Mouse (Mus musculus) midbrain, postnatal 0 days (tissue): ENCODE measurements at regions not wholly inside any gene's neighbourhood (a gene's known extent, or its start where the extent isn't known, plus 50 kb on each side); places are given as distances from the start of the nearest gene placed in this dataset.
A peak's percentile ranks its signal among the peaks of the same experiment; 100 is the strongest.

Source experiments
- ATAC-seq: fragments of 200-750 bp; cut with Nextera tagmentation; 2 replicates; pipeline ENCODE4 v1.8.0; 2017; ENCODE audit warnings: moderate number of reproducible peaks, mild to moderate bottlenecking, moderate TSS enrichment, moderate library complexity; ENCODE audit not compliant: low FRiP score
- DNase-seq: peaks from one replicate; pipeline ENCODE4 v3.0.0-alpha.2; 2015; ENCODE audit warnings: low spot score
- H3K27ac ChIP-seq: fragments of 300-500 bp; sonication (generic); 2 replicates; pipeline ENCODE4 v1.5.1; 2014; ENCODE audit warnings: low read depth, mild to moderate bottlenecking, low read length, mixed read lengths
- H3K27me3 ChIP-seq: fragments of 300-500 bp; sonication (generic); 2 replicates; pipeline ENCODE4 v1.6.1; 2014; ENCODE audit warnings: low read length, control low read depth, mixed read lengths; ENCODE audit not compliant: insufficient read depth
- H3K36me3 ChIP-seq: fragments of 300-500 bp; sonication (generic); 2 replicates; pipeline ENCODE4 v1.6.1; 2014; ENCODE audit warnings: low read length, control low read depth, mixed read lengths; ENCODE audit not compliant: insufficient read depth
- H3K4me1 ChIP-seq: fragments of 300-500 bp; sonication (generic); 2 replicates; pipeline ENCODE4 v1.6.1; 2014; ENCODE audit warnings: mild to moderate bottlenecking, control low read depth, antibody characterized with exemption, low read length, mixed read lengths; ENCODE audit not compliant: insufficient read depth
- H3K4me2 ChIP-seq: fragments of 300-500 bp; sonication (generic); 2 replicates; pipeline ENCODE4 v1.6.1; 2014; ENCODE audit warnings: low read depth, mild to moderate bottlenecking, low read length, mixed read lengths; ENCODE audit not compliant: poor library complexity, severe bottlenecking
- H3K4me3 ChIP-seq: fragments of 300-500 bp; sonication (generic); 2 replicates; pipeline ENCODE4 v1.5.1; 2014; ENCODE audit warnings: low read depth, mild to moderate bottlenecking, low read length, moderate library complexity
- H3K9ac ChIP-seq: fragments of 300-500 bp; sonication (generic); replicated peaks from 2 replicates; pipeline ENCODE4 v1.6.1; 2014; ENCODE audit warnings: mild to moderate bottlenecking, low read length, moderate library complexity, mixed read lengths; ENCODE audit not compliant: poor library complexity, severe bottlenecking
- H3K9me3 ChIP-seq: fragments of 300-500 bp; sonication (generic); 2 replicates; pipeline ENCODE4 v1.6.1; 2016; ENCODE audit warnings: low read length, control low read depth
- CTCF ChIP-seq: IDR thresholded peaks from 2 replicates; pipeline ENCODE4 v1.5.1; 2016; ENCODE audit warnings: antibody characterized with exemption, mild to moderate bottlenecking
- WGBS: fragments of 180-500 bp; shearing (Covaris S2); extraction: QIAGEN DNeasy Blood & Tissue Kit; methylation state at CpG from one replicate; pipeline ENCODE4 v1.1.7; 2014; 5-methylcytosine and 5-hydroxymethylcytosine counted together

GRCm38 (mm10) chr16:12960885-12961284, 148.6 kb upstream of the Ercc4 start:
- H3K9ac ChIP-seq: no peak overlapping the region
- no peak overlapping the region for H3K4me3 ChIP-seq
- H3K4me1 ChIP-seq: no peaks in the 10 kb centered on the region
- no peaks in the 10 kb centered on the region for H3K9me3 ChIP-seq
- H3K27ac ChIP-seq: no peak overlapping the region
- no peak overlapping the region for H3K4me2 ChIP-seq
- no peaks in the 10 kb centered on the region for H3K36me3 ChIP-seq
- ATAC-seq (no peak), DNase-seq (no peak)
- 54% methylated on average over 5 of the region's 5 CpGs for WGBS
- no peaks in the 10 kb centered on the region for H3K27me3 ChIP-seq
- no peak for TF ChIP-seq CTCF

GRCm38 (mm10) chr16:12982681-12983080, 126.8 kb upstream of the Ercc4 start:
- Histone ChIP-seq H3K9me3 (no peaks in the 10 kb centered on the region), H3K4me3 (no peak overlapping the region), H3K27me3 (no peaks in the 10 kb centered on the region), H3K4me1 (no peaks in the 10 kb centered on the region), H3K36me3 (no peaks in the 10 kb centered on the region), H3K4me2 (no peak overlapping the region), H3K27ac (no peak overlapping the region), H3K9ac (no peak overlapping the region)
- DNase-seq (no peak), ATAC-seq (no peak)
- no peak for TF ChIP-seq CTCF
- 91% methylated on average over 1 of the region's 1 CpGs for whole genome bisulfite sequencing

GRCm38 (mm10) chr16:13001288-13001880, 108.1 kb upstream of the Ercc4 start:
- Histone ChIP-seq H3K9me3 (no peaks in the 10 kb centered on the region), H3K4me2 (no peak overlapping the region), H3K36me3 (no peaks in the 10 kb centered on the region), H3K27me3 (no peaks in the 10 kb centered on the region), H3K27ac (no peak overlapping the region), H3K4me1 (no peaks in the 10 kb centered on the region), H3K4me3 (no peak overlapping the region), H3K9ac (no peak overlapping the region)
- WGBS: 78% methylated on average over 1 of the region's 1 CpGs
- no peak for ATAC-seq
- DNase-seq: no peak
- TF ChIP-seq CTCF: no peak

GRCm38 (mm10) chr16:13012863-13013262, 96.6 kb upstream of the Ercc4 start:
- TF ChIP-seq CTCF: no peak
- Histone ChIP-seq H3K4me3 (no peak overlapping the region), H3K36me3 (no peaks in the 10 kb centered on the region), H3K27ac (no peak overlapping the region), H3K4me2 (no peak overlapping the region), H3K9ac (no peak overlapping the region), H3K9me3 (no peaks in the 10 kb centered on the region), H3K27me3 (no peaks in the 10 kb centered on the region), H3K4me1 (no peaks in the 10 kb centered on the region)
- ATAC-seq (no peak), DNase-seq (no peak)
- 91% methylated on average over 5 of the region's 5 CpGs for WGBS

GRCm38 (mm10) chr16:13013891-13014644, 95.4 kb upstream of the Ercc4 start:
- H3K4me1 ChIP-seq: no peaks in the 10 kb centered on the region
- no peak overlapping the region for H3K4me2 ChIP-seq
- H3K9ac ChIP-seq: no peak overlapping the region
- H3K36me3 ChIP-seq: no peaks in the 10 kb centered on the region
- no peaks in the 10 kb centered on the region for H3K27me3 ChIP-seq
- H3K9me3 ChIP-seq: no peaks in the 10 kb centered on the region
- ATAC-seq: no peak; the same call in 1 of the 2 replicates
- H3K4me3 ChIP-seq: no peak overlapping the region
- peak; percentile 16 for DNase-seq
- WGBS: 56% methylated on average over 10 of the region's 10 CpGs
- no peak for TF ChIP-seq CTCF
- no peak overlapping the region for H3K27ac ChIP-seq

GRCm38 (mm10) chr16:13022875-13023274, 86.6 kb upstream of the Ercc4 start:
- Histone ChIP-seq H3K27me3 (no peaks in the 10 kb centered on the region), H3K4me2 (no peak overlapping the region), H3K9me3 (no peaks in the 10 kb centered on the region), H3K36me3 (no peaks in the 10 kb centered on the region), H3K4me3 (no peak overlapping the region), H3K27ac (no peak overlapping the region), H3K4me1 (no peaks in the 10 kb centered on the region), H3K9ac (no peak overlapping the region)
- WGBS: 54% methylated on average over 4 of the region's 4 CpGs
- TF ChIP-seq CTCF: peak; percentile 56
- no peak for ATAC-seq
- no peak for DNase-seq
